Mouse (Mus musculus): ENCODE measurements around the gene Cdh12.

DNA sequence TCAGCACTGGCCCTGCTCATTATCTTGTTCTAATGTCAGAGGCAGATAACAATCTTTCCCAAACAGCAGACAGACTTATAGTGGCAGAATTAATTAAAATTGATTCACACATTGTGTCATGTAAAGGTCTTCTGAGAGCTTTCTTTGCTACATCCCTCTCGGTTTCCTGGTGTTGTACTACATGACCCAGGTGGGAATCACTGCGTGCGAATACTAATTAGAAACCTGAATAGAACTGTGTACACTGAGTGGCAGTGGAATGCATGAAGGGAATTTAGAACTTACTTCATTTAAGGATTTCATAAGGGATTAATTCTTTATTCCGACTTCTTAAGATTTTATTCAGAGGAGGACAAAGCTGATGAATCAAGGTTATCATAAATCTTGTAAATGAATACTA is 121.9 kb downstream of the Cdh12 start:
- TF ChIP-seq POLR2A (IDR thresholded peaks at IDR 0.05; ENCODE audit: control insufficient read depth, low read depth, low read length) (no peak), CTCF (IDR thresholded peaks at IDR 0.05; ENCODE audit: control insufficient read depth, insufficient read depth, insufficient replicate concordance, low read depth, low read length) (no peak)
